Mouse (Mus musculus) lung, postnatal 0 days (tissue): ENCODE data around the gene Tufm.

Experiments used
- CTCF ChIP-seq: IDR thresholded peaks from 2 replicates; pipeline ENCODE4 v1.5.1; 2016; ENCODE audit warnings: antibody characterized with exemption, mild to moderate bottlenecking
- EP300 ChIP-seq: IDR thresholded peaks from 2 replicates; pipeline ENCODE4 v1.6.1; 2016; ENCODE audit warnings: antibody characterized with exemption, mild to moderate bottlenecking, control low read depth

GRCm38 (mm10) chr7:126440134-126440533, 47.0 kb upstream of the Tufm start:
- no peak for TF ChIP-seq EP300
- TF ChIP-seq CTCF = no peak
